Mouse (Mus musculus) lung, postnatal 10 days (tissue): ENCODE measurements around the gene Agtpbp1.
"Not testable (repeated sequence)": the region's sequence is repeated elsewhere in the genome, so short reads cannot be mapped to it uniquely, and the experiment has no call there.

Experiments
- DNase-seq: peaks from one replicate; pipeline ENCODE4 v3.0.0; 2021

Gene Agtpbp1

GRCm38 (mm10) chr13:59477928-59478327, 107.1 kb downstream of the Agtpbp1 start:
- DNase-seq, result not testable (repeated sequence)

- no peak for DNase-seq
Measured at GRCm38 (mm10) chr13:59477451-59477850, 107.6 kb downstream of the Agtpbp1 start.

GRCm38 (mm10) chr13:59474973-59475372, 110.1 kb downstream of the Agtpbp1 start:
- no peak for DNase-seq

- no peak for DNase-seq
Measured at GRCm38 (mm10) chr13:59473341-59473740, 111.7 kb downstream of the Agtpbp1 start.

- DNase-seq, result no peak
Measured at GRCm38 (mm10) chr13:59472222-59472621, 112.8 kb downstream of the Agtpbp1 start.

- DNase-seq, result no peak
Measured at GRCm38 (mm10) chr13:59469701-59470100, 115.3 kb downstream of the Agtpbp1 start.

GRCm38 (mm10) chr13:59468181-59468802, 116.7 kb downstream of the Agtpbp1 start:
- no peak for DNase-seq

- DNase-seq, result peak; percentile 78
Measured at GRCm38 (mm10) chr13:59467591-59467990, 117.4 kb downstream of the Agtpbp1 start.

- DNase-seq, result no peak
Measured at GRCm38 (mm10) chr13:59460958-59461357, 124.1 kb downstream of the Agtpbp1 start.

GRCm38 (mm10) chr13:59456203-59456602, 128.8 kb downstream of the Agtpbp1 start:
- DNase-seq, result no peak

GRCm38 (mm10) chr13:59454001-59454785, 130.8 kb downstream of the Agtpbp1 start:
- peak; percentile 10 for DNase-seq

GRCm38 (mm10) chr13:59453582-59453981, 131.4 kb downstream of the Agtpbp1 start:
- no peak for DNase-seq

GRCm38 (mm10) chr13:59453045-59453444, 132.0 kb downstream of the Agtpbp1 start:
- peak; percentile 50 for DNase-seq

GRCm38 (mm10) chr13:59450840-59451239, 134.2 kb downstream of the Agtpbp1 start:
- DNase-seq, result no peak

GRCm38 (mm10) chr13:59447130-59447529, 137.9 kb downstream of the Agtpbp1 start:
- no peak for DNase-seq

- no peak for DNase-seq
Measured at GRCm38 (mm10) chr13:59445179-59445578, 139.8 kb downstream of the Agtpbp1 start.

GRCm38 (mm10) chr13:59444371-59444770, 140.7 kb downstream of the Agtpbp1 start:
- DNase-seq, result no peak

GRCm38 (mm10) chr13:59439683-59440082, 145.3 kb downstream of the Agtpbp1 start:
- DNase-seq, result no peak

- no peak for DNase-seq
Measured at GRCm38 (mm10) chr13:59434554-59434953, 150.5 kb downstream of the Agtpbp1 start.

GRCm38 (mm10) chr13:59431124-59431864, 153.7 kb downstream of the Agtpbp1 start:
- DNase-seq, result peak; percentile 69

- no peak for DNase-seq
Measured at GRCm38 (mm10) chr13:59429369-59429768, 155.7 kb downstream of the Agtpbp1 start.

GRCm38 (mm10) chr13:59423871-59424270, 161.2 kb downstream of the Agtpbp1 start:
- DNase-seq, result no peak

- no peak for DNase-seq
Measured at GRCm38 (mm10) chr13:59416530-59417230, 168.3 kb downstream of the Agtpbp1 start.
